Mouse (Mus musculus): ENCODE data around the gene Fndc3b. TPM values are rescaled to one million over a fixed set of nuclear protein-coding genes. Genes with fewer than 3 reads are reported as not detected.

Gene Fndc3b
- polyA plus RNA-seq, 1 experiment from 2014 or later = 29.0 TPM

DNA sequence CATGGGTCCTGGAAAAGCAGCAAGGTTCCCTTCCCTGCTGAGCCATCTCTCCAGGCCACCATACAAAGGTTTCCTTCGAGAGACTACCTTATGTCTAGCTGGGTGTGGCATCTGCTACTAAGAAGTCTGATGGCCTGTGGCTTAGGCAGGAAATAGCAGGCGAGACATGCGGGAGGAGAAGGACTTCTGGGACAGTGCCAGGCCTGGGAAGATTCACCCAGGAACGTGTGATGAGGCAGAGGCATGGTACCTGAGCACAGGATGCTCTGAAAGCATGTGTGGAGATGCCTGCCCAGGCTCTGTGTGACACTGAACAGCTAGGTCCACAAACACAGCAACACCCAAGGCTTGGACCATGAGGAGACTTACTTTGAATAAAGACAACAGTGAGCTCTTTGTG is 98.1 kb downstream of the Fndc3b start:
- Histone ChIP-seq H3K4me1 (ENCODE audit: control insufficient read depth in 2 of 2, insufficient read depth in 2 of 2, low read length in 2 of 2) (peaks cover 26 to 38% of the 10 kb centered on the region in 2 experiments), H3K9ac (ENCODE audit: low read length) (no peak overlapping the region), H3K4me2 (ENCODE audit: low read length) (no peak overlapping the region), H3K27ac (replicated peaks in 1 of 2; ENCODE audit: control insufficient read depth in 1 of 2, insufficient read depth in 1 of 2, low read depth in 2 of 2, low read length in 2 of 2) (no peak overlapping the region), H3K9me3 (ENCODE audit: control insufficient read depth, low read length) (no peaks in the 10 kb centered on the region), H3K4me3 (ENCODE audit: control insufficient read depth in 1 of 2, insufficient read depth in 1 of 2, low read depth in 1 of 2, low read length in 2 of 2) (no peak overlapping the region), H3K36me3 (ENCODE audit: control insufficient read depth, insufficient read depth, low read length) (peaks cover 13% of the 10 kb centered on the region; the same call in 1 of the 2 replicates), H3K27me3 (ENCODE audit: control insufficient read depth, insufficient read depth, low read length) (no peaks in the 10 kb centered on the region)
- 53% methylated on average over 4 of the region's 4 CpGs for WGBS
- ATAC-seq (ENCODE audit: insufficient number of reproducible peaks, insufficient read depth, low FRiP score, low read depth) = no peak

DNA sequence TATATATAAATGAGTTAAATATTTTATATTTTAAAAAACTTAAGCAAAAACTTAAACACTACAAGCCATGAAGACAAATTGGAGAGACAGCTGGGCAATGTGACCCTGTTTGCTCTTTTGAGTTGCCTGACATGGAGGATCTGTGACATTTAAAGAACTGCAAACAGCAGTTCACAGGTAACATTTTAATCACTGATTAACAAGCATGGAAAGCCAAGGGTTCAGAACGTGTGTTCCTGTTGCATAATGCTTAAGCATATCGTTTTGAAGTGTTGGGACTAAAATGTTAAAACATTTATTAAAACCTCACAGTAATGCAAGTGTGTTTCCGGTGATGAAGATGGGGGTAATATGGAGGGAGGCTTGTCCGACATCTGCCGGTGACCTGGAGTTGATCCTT is 99.1 kb downstream of the Fndc3b start:
- WGBS = 88% methylated on average over 5 of the region's 5 CpGs
- H3K36me3 ChIP-seq (ENCODE audit: control insufficient read depth, insufficient read depth, low read length) = peaks cover 13% of the 10 kb centered on the region; the same call in 1 of the 2 replicates
- H3K4me3 ChIP-seq (ENCODE audit: control insufficient read depth in 1 of 2, insufficient read depth in 1 of 2, low read depth in 1 of 2, low read length in 2 of 2) = no peak overlapping the region
- H3K27ac ChIP-seq (replicated peaks in 1 of 2; ENCODE audit: control insufficient read depth in 1 of 2, insufficient read depth in 1 of 2, low read depth in 2 of 2, low read length in 2 of 2) = 0 out of 4 replicates have a peak overlapping the region, but pooled peaks of 1 of the 2 experiments have one; percentile 2
- H3K9me3 ChIP-seq (ENCODE audit: control insufficient read depth, low read length) = no peaks in the 10 kb centered on the region
- peaks cover 28 to 38% of the 10 kb centered on the region in 2 experiments for H3K4me1 ChIP-seq (ENCODE audit: control insufficient read depth in 2 of 2, insufficient read depth in 2 of 2, low read length in 2 of 2)
- no peak for ATAC-seq (ENCODE audit: insufficient number of reproducible peaks, insufficient read depth, low FRiP score, low read depth)
- H3K9ac ChIP-seq (ENCODE audit: low read length) = no peak overlapping the region
- H3K27me3 ChIP-seq (ENCODE audit: control insufficient read depth, insufficient read depth, low read length) = no peaks in the 10 kb centered on the region
- no peak overlapping the region for H3K4me2 ChIP-seq (ENCODE audit: low read length)

DNA sequence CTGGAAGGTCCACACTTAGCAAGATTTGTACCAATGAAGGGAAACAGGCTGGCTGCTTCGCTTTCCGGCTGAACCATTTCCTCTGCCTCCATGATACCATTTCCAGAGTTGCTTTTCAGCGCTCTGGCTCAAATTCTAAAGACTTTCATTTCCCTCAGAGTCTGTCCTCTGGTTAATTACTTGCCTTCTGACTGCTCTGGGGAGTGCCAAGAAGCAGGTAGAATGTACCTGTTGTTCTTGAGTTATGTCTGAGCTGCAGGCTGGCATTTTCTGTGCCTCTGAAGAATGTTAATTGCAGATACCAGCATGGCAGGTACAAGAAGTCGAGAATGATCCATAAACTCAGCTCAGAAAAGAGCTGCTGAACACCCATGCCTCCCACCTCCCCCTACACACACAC is 100.6 kb downstream of the Fndc3b start:
- Histone ChIP-seq H3K4me1 (ENCODE audit: control insufficient read depth in 2 of 2, insufficient read depth in 2 of 2, low read length in 2 of 2) (peaks cover 26 to 36% of the 10 kb centered on the region in 2 experiments), H3K9ac (ENCODE audit: low read length) (no peak overlapping the region), H3K27ac (replicated peaks in 1 of 2; ENCODE audit: control insufficient read depth in 1 of 2, insufficient read depth in 1 of 2, low read depth in 2 of 2, low read length in 2 of 2) (peak overlapping the region in 1 of 2 experiments; percentile 61; a peak in 2 of 4 replicates), H3K4me3 (ENCODE audit: control insufficient read depth in 1 of 2, insufficient read depth in 1 of 2, low read depth in 1 of 2, low read length in 2 of 2) (no peak overlapping the region), H3K27me3 (ENCODE audit: control insufficient read depth, insufficient read depth, low read length) (no peaks in the 10 kb centered on the region), H3K4me2 (ENCODE audit: low read length) (no peak overlapping the region), H3K9me3 (ENCODE audit: control insufficient read depth, low read length) (no peaks in the 10 kb centered on the region), H3K36me3 (ENCODE audit: control insufficient read depth, insufficient read depth, low read length) (peaks cover 13% of the 10 kb centered on the region; the same call in 1 of the 2 replicates)
- 61% methylated on average over 4 of the region's 4 CpGs for WGBS
- no peak for ATAC-seq (ENCODE audit: insufficient number of reproducible peaks, insufficient read depth, low FRiP score, low read depth)

DNA sequence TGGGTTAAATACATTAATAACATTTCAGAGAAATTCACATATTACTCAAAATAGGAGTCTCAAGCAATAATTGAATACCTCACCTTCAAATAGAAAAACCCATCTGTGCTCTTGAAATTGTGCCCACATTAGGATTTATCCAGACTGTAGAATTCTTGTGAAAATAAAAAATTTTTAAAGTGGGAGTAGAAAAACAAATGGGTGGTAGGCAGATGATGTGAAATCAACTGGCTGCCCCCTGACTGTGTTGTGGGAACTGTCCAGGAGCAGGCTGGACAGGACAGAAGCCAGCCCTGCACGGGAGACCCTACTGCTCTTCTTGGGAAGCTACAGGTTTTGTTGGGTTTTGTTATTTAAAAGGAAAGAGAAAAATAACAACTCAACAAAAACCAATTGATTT is 101.0 kb downstream of the Fndc3b start:
- peaks cover 13% of the 10 kb centered on the region; the same call in 1 of the 2 replicates for H3K36me3 ChIP-seq (ENCODE audit: control insufficient read depth, insufficient read depth, low read length)
- no peak overlapping the region for H3K9ac ChIP-seq (ENCODE audit: low read length)
- no peak overlapping the region for H3K4me3 ChIP-seq (ENCODE audit: control insufficient read depth in 1 of 2, insufficient read depth in 1 of 2, low read depth in 1 of 2, low read length in 2 of 2)
- H3K4me1 ChIP-seq (ENCODE audit: control insufficient read depth in 2 of 2, insufficient read depth in 2 of 2, low read length in 2 of 2) = peaks cover 24 to 36% of the 10 kb centered on the region in 2 experiments
- H3K4me2 ChIP-seq (ENCODE audit: low read length) = no peak overlapping the region
- no peaks in the 10 kb centered on the region for H3K9me3 ChIP-seq (ENCODE audit: control insufficient read depth, low read length)
- H3K27me3 ChIP-seq (ENCODE audit: control insufficient read depth, insufficient read depth, low read length) = no peaks in the 10 kb centered on the region
- ATAC-seq (ENCODE audit: insufficient number of reproducible peaks, insufficient read depth, low FRiP score, low read depth) = no peak
- peak overlapping the region in 1 of 2 experiments; percentile 61; a peak in 2 of 4 replicates for H3K27ac ChIP-seq (replicated peaks in 1 of 2; ENCODE audit: control insufficient read depth in 1 of 2, insufficient read depth in 1 of 2, low read depth in 2 of 2, low read length in 2 of 2)
- 65% methylated on average over 1 of the region's 1 CpGs for WGBS

DNA sequence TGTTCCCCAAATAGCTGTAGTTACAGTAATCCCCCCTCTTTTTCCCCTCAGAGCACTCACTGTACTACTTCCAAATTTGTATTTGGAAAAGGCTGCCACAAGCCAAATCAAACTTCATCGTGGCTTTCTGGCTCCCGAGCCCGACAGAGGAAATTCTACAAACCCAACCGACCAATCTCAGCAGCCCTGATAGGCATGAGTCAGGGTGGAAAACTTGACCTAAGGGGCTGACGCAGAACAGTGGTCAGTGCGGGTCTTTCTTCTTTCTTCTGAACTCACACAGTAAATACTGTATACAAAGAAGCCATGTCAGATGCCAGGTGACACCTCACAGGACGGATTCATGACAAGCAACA is 103.3 kb downstream of the Fndc3b start:
- peak; percentile 76 for ATAC-seq (ENCODE audit: insufficient number of reproducible peaks, insufficient read depth, low FRiP score, low read depth)
- WGBS = 19% methylated on average over 7 of the region's 7 CpGs
- Histone ChIP-seq H3K36me3 (ENCODE audit: control insufficient read depth, insufficient read depth, low read length) (no peaks in the 10 kb centered on the region), H3K27ac (replicated peaks in 1 of 2; ENCODE audit: control insufficient read depth in 1 of 2, insufficient read depth in 1 of 2, low read depth in 2 of 2, low read length in 2 of 2) (peak overlapping the region; percentile 83 to 93), H3K4me1 (ENCODE audit: control insufficient read depth in 2 of 2, insufficient read depth in 2 of 2, low read length in 2 of 2) (peaks cover 28 to 47% of the 10 kb centered on the region in 2 experiments), H3K9me3 (ENCODE audit: control insufficient read depth, low read length) (no peaks in the 10 kb centered on the region), H3K4me2 (ENCODE audit: low read length) (peak overlapping the region; percentile 37), H3K9ac (ENCODE audit: low read length) (peak overlapping the region; percentile 59), H3K27me3 (ENCODE audit: control insufficient read depth, insufficient read depth, low read length) (no peaks in the 10 kb centered on the region), H3K4me3 (ENCODE audit: control insufficient read depth in 1 of 2, insufficient read depth in 1 of 2, low read depth in 1 of 2, low read length in 2 of 2) (no peak overlapping the region)

DNA sequence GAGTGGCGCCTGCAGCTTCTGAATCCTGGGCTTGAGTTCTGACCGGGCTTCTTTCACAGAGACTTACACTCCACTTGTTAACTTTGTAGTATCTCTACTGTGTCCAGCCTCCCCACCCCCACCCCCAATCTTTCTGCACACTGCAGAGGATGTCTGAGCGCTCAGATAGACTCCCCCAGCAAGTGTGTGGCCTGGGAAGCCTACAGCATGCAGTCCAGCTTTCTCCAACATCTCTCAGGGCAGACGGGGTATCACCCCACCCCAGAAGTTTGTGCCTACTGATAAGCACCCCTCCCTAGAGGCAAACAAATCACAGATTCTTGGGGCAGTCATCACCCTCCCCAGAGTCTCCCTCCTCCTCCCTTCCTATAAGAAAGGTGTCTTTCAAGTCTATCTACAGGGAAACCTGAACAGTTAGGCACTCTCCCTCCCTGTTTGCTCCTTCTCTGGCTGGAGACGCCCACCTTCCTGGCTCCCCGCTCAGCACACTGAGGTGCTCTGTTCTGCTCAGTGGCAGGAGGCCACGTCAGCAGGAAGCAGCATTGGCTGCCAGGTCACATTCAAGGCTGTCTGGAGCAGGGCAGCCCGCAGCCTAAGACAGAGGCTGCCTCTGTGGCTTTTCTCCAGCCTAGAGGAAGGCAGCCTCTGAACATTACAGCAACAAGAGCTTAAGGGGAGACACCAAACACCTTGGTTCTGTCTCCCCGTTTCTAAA is 103.9 kb downstream of the Fndc3b start:
- Histone ChIP-seq H3K27me3 (ENCODE audit: control insufficient read depth, insufficient read depth, low read length) (no peaks in the 10 kb centered on the region), H3K4me2 (ENCODE audit: low read length) (peak overlapping the region; percentile 37), H3K4me1 (ENCODE audit: control insufficient read depth in 2 of 2, insufficient read depth in 2 of 2, low read length in 2 of 2) (peaks cover 28 to 47% of the 10 kb centered on the region in 2 experiments), H3K27ac (replicated peaks in 1 of 2; ENCODE audit: control insufficient read depth in 1 of 2, insufficient read depth in 1 of 2, low read depth in 2 of 2, low read length in 2 of 2) (peak overlapping the region; percentile 83 to 93), H3K36me3 (ENCODE audit: control insufficient read depth, insufficient read depth, low read length) (no peaks in the 10 kb centered on the region), H3K9me3 (ENCODE audit: control insufficient read depth, low read length) (no peaks in the 10 kb centered on the region), H3K9ac (ENCODE audit: low read length) (peak overlapping the region; percentile 59), H3K4me3 (ENCODE audit: control insufficient read depth in 1 of 2, insufficient read depth in 1 of 2, low read depth in 1 of 2, low read length in 2 of 2) (no peak overlapping the region)
- peak; percentile 94 for ATAC-seq (ENCODE audit: insufficient number of reproducible peaks, insufficient read depth, low FRiP score, low read depth)
- 11% methylated on average over 9 of the region's 9 CpGs for WGBS

DNA sequence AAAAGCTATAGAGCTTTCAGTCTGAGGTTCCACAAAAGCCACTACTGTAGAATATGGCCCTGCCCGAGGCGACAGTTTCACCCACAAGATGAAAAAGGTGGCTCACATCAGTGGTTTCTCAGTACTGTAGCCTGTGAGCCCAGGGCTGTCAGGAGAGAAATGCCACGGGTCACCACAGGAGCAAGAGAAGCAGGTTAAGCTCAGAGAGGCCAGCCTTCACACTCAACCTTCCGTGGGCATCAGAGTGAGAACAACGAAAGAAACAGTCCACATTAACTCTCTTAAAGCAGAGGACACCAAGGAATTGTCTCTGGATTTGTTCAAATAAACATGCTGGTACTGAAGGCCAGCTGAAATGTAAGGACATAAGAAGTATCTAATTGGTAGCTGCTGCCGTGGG is 104.5 kb downstream of the Fndc3b start:
- H3K4me3 ChIP-seq (ENCODE audit: control insufficient read depth in 1 of 2, insufficient read depth in 1 of 2, low read depth in 1 of 2, low read length in 2 of 2) = no peak overlapping the region
- no peak for ATAC-seq (ENCODE audit: insufficient number of reproducible peaks, insufficient read depth, low FRiP score, low read depth)
- H3K9me3 ChIP-seq (ENCODE audit: control insufficient read depth, low read length) = no peaks in the 10 kb centered on the region
- peak overlapping the region; percentile 37; the same call in 1 of the 2 replicates for H3K4me2 ChIP-seq (ENCODE audit: low read length)
- 70% methylated on average over 6 of the region's 6 CpGs for WGBS
- H3K4me1 ChIP-seq (ENCODE audit: control insufficient read depth in 2 of 2, insufficient read depth in 2 of 2, low read length in 2 of 2) = peaks cover 28 to 47% of the 10 kb centered on the region in 2 experiments
- no peaks in the 10 kb centered on the region for H3K36me3 ChIP-seq (ENCODE audit: control insufficient read depth, insufficient read depth, low read length)
- peak overlapping the region; percentile 59 for H3K9ac ChIP-seq (ENCODE audit: low read length)
- H3K27me3 ChIP-seq (ENCODE audit: control insufficient read depth, insufficient read depth, low read length) = no peaks in the 10 kb centered on the region
- peak overlapping the region; percentile 83 to 93 for H3K27ac ChIP-seq (replicated peaks in 1 of 2; ENCODE audit: control insufficient read depth in 1 of 2, insufficient read depth in 1 of 2, low read depth in 2 of 2, low read length in 2 of 2)
